Mouse (Mus musculus): ENCODE data around the gene Gdf3.

GRCm38 (mm10) chr6:122598436-122598835 lies 11.5 kb downstream of the Gdf3 start:
- TF ChIP-seq POLR2A (IDR thresholded peaks at IDR 0.05; ENCODE audit: low read depth, low read length) (no peak), CTCF (IDR thresholded peaks at IDR 0.05; ENCODE audit: borderline replicate concordance, insufficient read depth, low read length) (no peak)

Data from embryonic fibroblast, embryonic 13.5 days (primary cell).